ENCODE assay signal across 24 mouse cellular contexts in genomic region chr8:79936856-79937445, GRCm38 (mm10).
"Had no signal": no experiment of that assay in that cellular context is flagged by ENCODE, and none has a peak within 500 bp of the region (broad histone marks: within the 10 kb centered on the region; RNA-seq: fewer than 3 reads in every experiment).

No protein-coding gene starts in this region.

- H3K27ac ChIP-seq: liver, embryonic 12.5 days; liver, embryonic 15.5 days; midbrain, embryonic 12.5 days; midbrain, embryonic 15.5 days; neural tube, embryonic 12.5 days; neural tube, embryonic 15.5 days; stomach, postnatal 0 days had no signal

- H3K27me3 ChIP-seq: liver, embryonic 12.5 days; liver, embryonic 15.5 days; megakaryocyte, embryonic 14.5 days; midbrain, embryonic 12.5 days; midbrain, embryonic 15.5 days; neural tube, embryonic 12.5 days; neural tube, embryonic 15.5 days had no signal

- DNase-seq: kidney, adult 18-20 months; kidney, adult 9 months; kidney, postnatal 10 days; kidney, postnatal 36 days; layer of hippocampus, postnatal 36 days; left cerebral cortex, postnatal 4 days; liver; lung, adult 18-20 months; lung, postnatal 10 days; right cerebral cortex, adult 18-20 months; right cerebral cortex, postnatal 14 days; right cerebral cortex, postnatal 4 days; thymus, adult 2 months; thymus, postnatal 14 days had no signal

- H3K4me2 ChIP-seq: liver, embryonic 12.5 days; liver, embryonic 15.5 days; midbrain, embryonic 12.5 days; midbrain, embryonic 15.5 days; neural tube, embryonic 12.5 days; neural tube, embryonic 15.5 days had no signal

- H3K4me1 ChIP-seq: liver, embryonic 12.5 days; liver, embryonic 15.5 days; megakaryocyte, embryonic 14.5 days; midbrain, embryonic 12.5 days; midbrain, embryonic 15.5 days; neural tube, embryonic 12.5 days; neural tube, embryonic 15.5 days had no signal

- H3K4me3 ChIP-seq: liver, embryonic 12.5 days; liver, embryonic 15.5 days; megakaryocyte, embryonic 14.5 days; midbrain, embryonic 12.5 days; midbrain, embryonic 15.5 days; neural tube, embryonic 12.5 days; neural tube, embryonic 15.5 days had no signal

- H3K36me3 ChIP-seq: liver, embryonic 12.5 days; liver, embryonic 15.5 days; midbrain, embryonic 12.5 days; midbrain, embryonic 15.5 days; neural tube, embryonic 12.5 days; neural tube, embryonic 15.5 days had no signal

- ATAC-seq: inflammation-experienced regulatory T-cells, adult 6 months; intestine, embryonic 16.5 days; liver, embryonic 12.5 days; midbrain, embryonic 15.5 days had no signal

- H3K9me3 ChIP-seq: liver, embryonic 12.5 days; liver, embryonic 15.5 days; midbrain, embryonic 12.5 days; midbrain, embryonic 15.5 days; neural tube, embryonic 12.5 days; neural tube, embryonic 15.5 days had no signal

- H3K9ac ChIP-seq: liver, embryonic 12.5 days; liver, embryonic 15.5 days; midbrain, embryonic 12.5 days; midbrain, embryonic 15.5 days; neural tube, embryonic 12.5 days; neural tube, embryonic 15.5 days had no signal
